Mouse (Mus musculus) kidney, embryonic 16.5 days (tissue): ENCODE results near the gene Sp8. TPM values are rescaled to one million over a fixed set of nuclear protein-coding genes. Genes with fewer than 3 reads are reported as not detected.
A peak's percentile ranks its signal among the peaks of the same experiment; 100 is the strongest.

Experiments
- ATAC-seq: fragments of 200-750 bp; cut with Nextera tagmentation; 2 replicates; pipeline ENCODE4 v1.8.0; 2017; ENCODE audit warnings: moderate TSS enrichment; ENCODE audit not compliant: low FRiP score, low TSS enrichment
- H3K27ac ChIP-seq: fragments of 300-500 bp; sonication (generic); 2 replicates; pipeline ENCODE4 v1.5.1; 2014; ENCODE audit warnings: low read length
- H3K27me3 ChIP-seq: fragments of 300-500 bp; sonication (generic); 2 replicates; pipeline ENCODE4 v1.6.1; 2014; ENCODE audit warnings: low read length, control low read depth, mixed read lengths; ENCODE audit not compliant: insufficient read depth
- H3K36me3 ChIP-seq: fragments of 300-500 bp; sonication (generic); 2 replicates; pipeline ENCODE4 v1.6.1; 2014; ENCODE audit warnings: low read length, control low read depth, mixed read lengths; ENCODE audit not compliant: insufficient read depth
- H3K4me1 ChIP-seq: fragments of 300-500 bp; sonication (generic); 2 replicates; pipeline ENCODE4 v1.6.1; 2014; ENCODE audit warnings: low read length, control low read depth, mixed read lengths; ENCODE audit not compliant: insufficient read depth
- H3K4me2 ChIP-seq: fragments of 300-500 bp; sonication (generic); replicated peaks from 2 replicates; pipeline ENCODE4 v1.6.1; 2014; ENCODE audit warnings: low read depth, low read length
- H3K4me3 ChIP-seq: fragments of 300-500 bp; sonication (generic); 2 replicates; pipeline ENCODE4 v1.5.1; 2014; ENCODE audit warnings: mild to moderate bottlenecking, low read length
- H3K9ac ChIP-seq: fragments of 300-500 bp; sonication (generic); replicated peaks from 2 replicates; pipeline ENCODE4 v1.6.1; 2014; ENCODE audit warnings: low read length
- H3K9me3 ChIP-seq: fragments of 300-500 bp; sonication (generic); 2 replicates; pipeline ENCODE4 v1.6.1; 2016; ENCODE audit warnings: low read length, control low read depth
- WGBS: fragments of 180-500 bp; shearing (Covaris S2); extraction: QIAGEN DNeasy Blood & Tissue Kit; methylation state at CpG from one replicate; pipeline ENCODE4 v1.1.7; 2014; 5-methylcytosine and 5-hydroxymethylcytosine counted together
- polyA plus RNA-seq: library from polyadenylated mRNA; unstranded; fragments of >200 nt; fragmentation: Nextera tagmentation; extraction: Ambion mirVana; gene quantifications from 2 replicates; pipeline ENCODE4 v1.2.1, GENCODE M21; 2015

Gene Sp8
- not detected in 2 replicates for polyA plus RNA-seq

DNA sequence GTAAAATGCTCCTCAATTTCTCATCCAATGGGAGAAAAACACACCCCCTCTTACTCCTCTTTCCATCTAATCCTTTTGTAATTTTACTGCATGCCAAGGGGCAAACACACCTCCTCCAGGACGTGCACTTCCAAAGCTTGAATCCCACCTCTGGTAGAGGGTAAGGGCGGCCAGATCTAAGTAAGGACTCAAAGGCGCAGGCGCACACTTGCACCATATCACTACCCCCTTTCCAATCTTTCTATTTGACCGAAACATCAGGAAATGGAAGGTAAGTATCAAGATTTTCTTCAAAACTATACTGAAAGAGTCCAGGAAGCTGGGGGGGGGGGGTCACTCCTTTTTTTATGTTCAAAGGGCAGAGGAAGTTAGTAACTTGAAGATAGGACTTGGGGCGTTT lies at the start of gene Sp8:
TSS of gene Sp8 (plus strand) at position 109 of the 400 bp plus-strand sequence.
- 3% methylated on average over 6 of the region's 6 CpGs for WGBS
- Histone ChIP-seq H3K27me3 (peaks cover 89% of the 10 kb centered on the region), H3K36me3 (no peaks in the 10 kb centered on the region)

DNA sequence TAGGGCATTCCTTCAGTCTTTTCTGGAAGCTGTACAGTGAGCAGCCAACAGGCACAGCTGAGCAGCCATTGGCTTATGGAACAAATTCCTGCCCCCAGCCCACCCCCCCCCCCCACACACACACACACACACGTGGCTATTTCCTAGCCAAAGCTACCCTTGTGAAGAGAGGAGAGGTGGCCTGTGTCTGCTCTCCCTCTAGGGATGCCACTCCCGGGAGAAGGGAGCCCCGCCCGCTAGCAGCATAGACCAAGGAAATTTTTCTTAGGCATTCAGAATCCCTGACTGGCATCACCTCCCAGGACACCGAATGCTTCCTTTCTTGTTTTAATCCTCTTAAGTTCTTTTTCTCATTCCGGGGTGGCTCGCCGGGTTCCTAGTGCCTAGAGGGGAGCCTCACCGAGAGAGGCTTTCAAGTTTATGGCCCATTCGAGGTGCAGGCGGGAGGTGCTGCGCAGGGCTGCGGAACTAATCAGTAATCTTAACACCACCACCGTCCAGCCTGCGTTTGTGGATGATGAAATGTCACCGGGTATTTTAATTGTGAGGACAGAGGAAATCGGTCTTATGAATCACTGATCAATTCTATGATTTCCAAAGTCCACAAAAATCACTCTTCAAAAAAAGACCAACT lies 34.7 kb upstream of the Sp8 start:
- no peaks in the 10 kb centered on the region for H3K36me3 ChIP-seq
- H3K4me2 ChIP-seq, result peak overlapping the region; percentile 32
- ATAC-seq, result 0 out of 2 replicates have a peak, but pooled peaks have one; percentile 51
- no peak overlapping the region for H3K27ac ChIP-seq
- 2% methylated on average over 17 of the region's 17 CpGs for WGBS
- peaks cover 3% of the 10 kb centered on the region for H3K27me3 ChIP-seq
- H3K4me1 ChIP-seq, result no peaks in the 10 kb centered on the region; the same call in 1 of the 2 replicates
- H3K4me3 ChIP-seq, result no peak overlapping the region
- H3K9me3 ChIP-seq, result no peaks in the 10 kb centered on the region
- H3K9ac ChIP-seq, result no peak overlapping the region

More for the DNA sequence above, at the start of gene Sp8:
- Histone ChIP-seq H3K4me1 (peaks cover 31% of the 10 kb centered on the region), H3K27ac (no peak within 1 kb of the TSS), H3K9me3 (no peaks in the 10 kb centered on the region), H3K4me2 (peak within 1 kb of the TSS; percentile 67), H3K9ac (no peak within 1 kb of the TSS), H3K4me3 (peak within 1 kb of the TSS; percentile 44)
- no peak for ATAC-seq

DNA sequence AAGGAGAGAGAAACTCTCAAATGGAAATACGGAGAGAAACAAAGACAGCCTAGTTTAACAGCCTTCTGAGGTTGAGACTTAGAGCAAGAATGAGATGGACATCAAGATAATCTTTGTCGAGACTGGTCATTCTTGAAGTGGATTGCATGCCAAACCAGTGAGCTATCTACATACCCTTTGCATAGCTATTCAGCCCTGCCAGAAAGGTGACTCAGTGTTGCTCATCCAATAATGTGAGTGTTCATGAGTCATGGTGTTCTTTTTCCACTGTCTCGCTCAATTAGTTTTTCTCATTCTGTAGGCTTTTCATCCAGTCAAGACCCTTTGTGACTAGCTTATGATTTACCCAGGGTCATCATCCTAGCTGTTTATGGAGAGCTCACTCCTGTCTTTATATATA lies 31.6 kb upstream of the Sp8 start:
- no peak overlapping the region for H3K9ac ChIP-seq
- no peaks in the 10 kb centered on the region for H3K36me3 ChIP-seq
- H3K9me3 ChIP-seq, result no peaks in the 10 kb centered on the region
- ATAC-seq, result no peak
- H3K27ac ChIP-seq, result no peak overlapping the region
- H3K4me3 ChIP-seq, result no peak overlapping the region
- H3K27me3 ChIP-seq, result peaks cover 3% of the 10 kb centered on the region
- no peak overlapping the region for H3K4me2 ChIP-seq
- 66% methylated on average over 3 of the region's 3 CpGs for WGBS
- no peaks in the 10 kb centered on the region; the same call in 1 of the 2 replicates for H3K4me1 ChIP-seq

DNA sequence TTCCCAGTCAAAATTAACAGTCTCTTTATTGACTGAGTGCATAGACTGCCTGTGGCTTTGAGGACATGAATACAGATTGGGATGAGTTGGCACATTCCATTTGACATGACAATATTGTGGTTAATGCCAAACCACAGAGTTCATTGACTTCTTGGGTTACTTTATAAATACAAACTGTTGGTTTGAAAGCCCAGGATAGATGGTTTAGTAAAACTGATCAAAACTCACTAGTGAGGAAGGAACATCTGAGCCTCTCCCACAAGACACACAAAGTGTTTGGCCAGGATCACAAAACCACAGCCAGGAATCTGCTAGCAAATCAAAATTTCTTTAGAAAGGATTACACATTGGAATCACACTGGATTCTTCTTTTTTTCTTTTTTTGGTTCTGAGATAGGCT lies 30.0 kb upstream of the Sp8 start:
- H3K4me3 ChIP-seq, result no peak overlapping the region
- peaks cover 3% of the 10 kb centered on the region for H3K27me3 ChIP-seq
- H3K36me3 ChIP-seq, result no peaks in the 10 kb centered on the region
- no peaks in the 10 kb centered on the region for H3K9me3 ChIP-seq
- H3K4me2 ChIP-seq, result no peak overlapping the region
- no peak overlapping the region for H3K27ac ChIP-seq
- ATAC-seq, result no peak
- no peaks in the 10 kb centered on the region; the same call in 1 of the 2 replicates for H3K4me1 ChIP-seq
- no peak overlapping the region for H3K9ac ChIP-seq

DNA sequence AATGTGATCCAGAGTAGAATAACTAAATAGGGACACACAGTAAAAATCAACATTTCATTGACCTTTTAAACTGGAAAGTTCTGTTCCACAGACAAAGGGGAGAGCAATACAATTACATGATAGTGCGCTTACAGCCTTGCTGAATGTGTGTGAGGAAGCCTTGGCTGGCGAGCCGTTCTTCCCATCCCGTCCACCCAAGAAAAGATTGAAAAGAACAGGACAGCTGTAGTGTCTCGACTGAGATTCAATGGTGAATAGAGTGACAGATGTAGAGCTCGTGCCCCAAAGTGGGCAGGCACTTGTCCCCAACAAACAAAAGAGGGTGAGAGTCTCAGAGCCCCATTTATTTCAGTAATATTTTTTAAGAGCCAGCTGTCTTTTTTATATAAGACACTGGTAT lies 16.2 kb upstream of the Sp8 start:
- WGBS, result 83% methylated on average over 6 of the region's 6 CpGs
- no peak for ATAC-seq

DNA sequence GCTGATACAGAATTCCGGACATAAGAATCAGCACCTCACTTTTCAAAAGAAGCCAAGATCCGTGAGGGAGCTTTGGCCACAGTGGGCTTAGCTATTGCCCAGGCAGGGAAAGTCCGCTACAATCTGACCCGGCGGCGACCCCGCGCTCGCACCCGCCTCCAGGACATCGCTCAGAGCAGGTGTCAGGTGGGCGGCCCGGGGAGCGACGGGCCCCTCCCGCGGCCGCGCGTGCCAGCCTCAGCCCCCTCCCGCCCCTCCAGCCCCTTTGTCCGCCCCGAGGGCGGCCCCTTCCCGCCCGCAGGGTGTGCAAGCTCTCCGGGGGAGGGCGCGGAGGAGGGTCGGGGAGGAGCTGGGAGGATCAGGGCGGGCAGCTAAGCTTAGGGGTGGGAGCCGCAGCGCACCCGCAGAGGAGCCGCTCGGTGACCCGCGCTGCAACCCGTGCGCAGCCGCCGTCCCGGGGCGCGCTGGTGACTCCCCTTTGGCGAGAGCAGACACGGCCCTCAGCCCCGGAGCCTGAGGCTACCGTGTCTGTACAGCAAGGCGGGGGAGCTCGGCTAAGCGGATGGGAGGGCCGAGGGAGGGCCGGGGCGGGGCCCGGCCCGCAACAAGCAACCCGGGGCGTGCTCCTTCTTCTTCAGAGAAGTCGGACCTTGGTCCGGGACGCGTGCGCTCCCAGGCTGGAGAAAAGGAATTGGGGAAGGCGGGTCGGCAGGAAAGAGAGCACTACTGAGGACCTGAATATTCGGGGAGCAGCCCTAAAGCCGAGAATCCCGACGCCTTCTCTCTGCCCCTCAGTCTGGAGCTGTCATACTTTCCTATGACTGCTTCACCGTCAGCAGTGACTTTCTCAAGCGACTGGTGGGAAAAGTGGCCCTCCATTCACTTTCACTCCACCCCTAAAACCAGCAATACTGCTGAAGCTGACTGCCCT lies 9.5 kb upstream of the Sp8 start:
- ATAC-seq, result peak; percentile 93
- WGBS, result under 1% methylated on average over 69 of the region's 72 CpGs
- Histone ChIP-seq H3K9me3 (no peaks in the 10 kb centered on the region), H3K27me3 (peaks cover 69% of the 10 kb centered on the region), H3K36me3 (no peaks in the 10 kb centered on the region), H3K4me1 (peaks cover 11% of the 10 kb centered on the region), H3K9ac (peak overlapping the region; percentile 55), H3K4me2 (peak overlapping the region; percentile 88), H3K4me3 (peak overlapping the region; percentile 58), H3K27ac (no peak overlapping the region)

More for the DNA sequence above, 16.2 kb upstream of the Sp8 start:
- H3K9me3 ChIP-seq, result no peaks in the 10 kb centered on the region
- no peak overlapping the region for H3K27ac ChIP-seq
- no peak overlapping the region for H3K4me3 ChIP-seq
- H3K9ac ChIP-seq, result no peak overlapping the region
- H3K4me1 ChIP-seq, result no peaks in the 10 kb centered on the region
- H3K36me3 ChIP-seq, result no peaks in the 10 kb centered on the region
- H3K27me3 ChIP-seq, result peaks cover 9% of the 10 kb centered on the region
- no peak overlapping the region for H3K4me2 ChIP-seq

DNA sequence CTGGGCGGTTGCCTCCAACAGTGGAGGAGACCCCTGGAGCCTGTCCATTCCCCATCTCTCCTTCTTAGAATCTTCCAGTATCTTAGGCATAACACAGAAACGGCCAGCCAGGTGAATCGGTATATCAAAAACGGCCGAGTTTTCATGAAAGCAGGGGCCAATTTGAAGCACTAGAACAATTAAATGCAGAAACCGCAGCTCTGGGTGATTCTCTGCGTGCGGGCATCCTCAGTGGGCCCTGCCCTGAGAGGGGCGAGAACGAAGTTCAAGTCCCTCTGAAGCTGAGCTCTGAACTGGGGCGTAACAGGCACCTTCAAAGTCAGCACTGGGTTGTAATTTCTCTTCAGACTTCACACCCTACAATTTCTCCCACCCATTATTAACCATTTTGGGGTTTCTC lies 8.8 kb upstream of the Sp8 start:
- Histone ChIP-seq H3K27ac (no peak overlapping the region), H3K36me3 (no peaks in the 10 kb centered on the region), H3K4me1 (peaks cover 11% of the 10 kb centered on the region), H3K4me3 (peak overlapping the region; percentile 58), H3K27me3 (peaks cover 68% of the 10 kb centered on the region), H3K4me2 (peak overlapping the region; percentile 88), H3K9me3 (no peaks in the 10 kb centered on the region), H3K9ac (no peak overlapping the region)
- WGBS, result 2% methylated on average over 11 of the region's 11 CpGs
- ATAC-seq, result no peak

DNA sequence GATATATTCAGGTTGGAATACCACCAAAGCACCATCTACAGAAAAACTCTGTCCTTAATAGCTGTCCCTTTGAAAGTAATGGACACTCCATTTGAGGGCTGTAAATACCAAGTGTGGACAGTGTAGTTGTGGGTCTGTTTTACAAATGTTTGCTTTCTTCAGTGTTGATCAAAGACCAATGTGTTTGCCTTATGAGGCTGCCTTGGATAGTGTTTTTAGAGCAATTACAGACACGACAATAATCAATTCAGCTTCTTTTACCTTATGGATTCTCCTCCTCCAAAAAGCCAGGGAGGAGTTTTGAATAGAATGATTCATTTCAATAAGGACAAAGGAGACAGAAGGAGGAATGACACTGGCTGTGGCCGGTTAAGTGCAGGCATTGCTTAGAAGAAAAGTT lies 7.9 kb upstream of the Sp8 start:
- no peak overlapping the region for H3K9ac ChIP-seq
- WGBS, result 3% methylated on average over 2 of the region's 2 CpGs
- no peaks in the 10 kb centered on the region for H3K9me3 ChIP-seq
- no peaks in the 10 kb centered on the region for H3K36me3 ChIP-seq
- peaks cover 11% of the 10 kb centered on the region for H3K4me1 ChIP-seq
- no peak overlapping the region for H3K27ac ChIP-seq
- H3K4me3 ChIP-seq, result no peak overlapping the region
- no peak overlapping the region for H3K4me2 ChIP-seq
- no peak for ATAC-seq
- peaks cover 72% of the 10 kb centered on the region for H3K27me3 ChIP-seq

DNA sequence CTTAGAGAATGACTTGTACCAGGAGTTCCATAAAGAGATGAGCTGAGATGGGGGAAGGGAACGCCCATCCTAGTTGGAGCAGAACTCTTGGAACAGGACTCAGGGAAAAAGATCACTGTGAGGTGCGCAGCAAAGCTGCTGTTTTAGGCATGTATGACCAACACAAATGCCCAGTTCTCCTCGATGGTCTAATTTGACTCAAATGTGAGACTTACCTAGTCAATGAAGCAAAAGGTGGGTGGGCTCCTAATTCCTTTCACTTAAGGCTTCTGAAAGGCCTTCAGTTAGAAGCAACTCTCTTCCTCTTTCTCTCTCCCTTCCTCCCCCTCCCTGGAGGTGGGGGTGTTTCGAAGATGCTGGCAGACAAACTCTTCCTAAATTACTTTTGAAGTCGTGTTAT lies 6.7 kb upstream of the Sp8 start:
- H3K9me3 ChIP-seq, result no peaks in the 10 kb centered on the region
- H3K4me1 ChIP-seq, result peaks cover 11% of the 10 kb centered on the region
- ATAC-seq, result no peak
- WGBS, result 9% methylated on average over 5 of the region's 5 CpGs
- no peak overlapping the region for H3K4me2 ChIP-seq
- no peak overlapping the region for H3K4me3 ChIP-seq
- no peaks in the 10 kb centered on the region for H3K36me3 ChIP-seq
- H3K9ac ChIP-seq, result no peak overlapping the region
- peaks cover 83% of the 10 kb centered on the region for H3K27me3 ChIP-seq
- no peak overlapping the region for H3K27ac ChIP-seq

DNA sequence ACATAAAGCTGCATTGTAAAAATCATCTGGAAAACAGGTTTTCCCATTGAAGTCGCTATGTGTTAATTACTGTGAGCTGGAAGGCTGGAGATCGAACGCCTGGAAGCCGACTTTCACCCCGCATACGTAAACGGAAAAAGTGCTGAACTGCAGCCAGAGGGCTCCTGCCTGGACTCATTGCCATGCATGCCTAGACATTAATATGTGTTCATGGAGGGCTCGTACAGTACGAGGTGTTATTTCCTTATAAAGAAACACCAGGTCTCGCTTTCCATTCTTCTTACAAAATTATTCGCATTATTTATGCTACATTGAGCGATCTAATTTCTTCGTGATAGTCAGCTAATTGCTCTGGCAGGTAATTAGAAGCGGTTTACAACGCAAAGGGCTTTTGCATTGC lies 5.8 kb upstream of the Sp8 start:
- H3K4me1 ChIP-seq, result peaks cover 11% of the 10 kb centered on the region
- no peak overlapping the region for H3K4me3 ChIP-seq
- H3K9ac ChIP-seq, result no peak overlapping the region
- H3K9me3 ChIP-seq, result no peaks in the 10 kb centered on the region
- no peak overlapping the region for H3K27ac ChIP-seq
- ATAC-seq, result no peak
- H3K4me2 ChIP-seq, result no peak overlapping the region
- 1% methylated on average over 15 of the region's 15 CpGs for whole genome bisulfite sequencing
- peaks cover 88% of the 10 kb centered on the region for H3K27me3 ChIP-seq
- H3K36me3 ChIP-seq, result no peaks in the 10 kb centered on the region
